Mouse (Mus musculus): ENCODE results near the gene Hsdl1.

Gene Hsdl1

GRCm38 (mm10) chr8:119531397-119531796, 43.6 kb downstream of the Hsdl1 start:
- no peak for DNase-seq (ENCODE audit: low spot score in 2 of 2)

GRCm38 (mm10) chr8:119530937-119531336, 44.0 kb downstream of the Hsdl1 start:
- DNase-seq (ENCODE audit: low spot score in 2 of 2) = no peak

DNA sequence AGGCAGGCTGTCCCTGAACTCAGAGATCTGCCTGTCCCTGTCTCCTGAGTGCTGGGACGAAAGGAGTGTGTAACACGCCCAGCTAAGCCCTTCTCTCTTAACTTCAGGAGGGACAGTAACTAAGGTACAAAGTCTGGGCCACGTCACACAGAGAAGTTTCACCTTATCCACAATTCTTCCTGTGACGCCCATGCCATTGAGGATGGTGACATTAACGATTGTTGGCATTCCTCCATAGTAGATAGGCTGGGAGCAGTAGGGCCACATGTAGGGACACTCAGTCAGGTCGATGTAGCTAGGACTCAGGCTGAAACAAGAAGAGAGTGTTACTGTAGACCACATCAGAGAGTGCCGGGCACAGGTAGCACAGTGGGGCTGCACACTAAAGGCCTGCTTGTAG, 46.2 kb downstream of the Hsdl1 start:
- no peak for DNase-seq (ENCODE audit: low spot score in 2 of 2)

DNA sequence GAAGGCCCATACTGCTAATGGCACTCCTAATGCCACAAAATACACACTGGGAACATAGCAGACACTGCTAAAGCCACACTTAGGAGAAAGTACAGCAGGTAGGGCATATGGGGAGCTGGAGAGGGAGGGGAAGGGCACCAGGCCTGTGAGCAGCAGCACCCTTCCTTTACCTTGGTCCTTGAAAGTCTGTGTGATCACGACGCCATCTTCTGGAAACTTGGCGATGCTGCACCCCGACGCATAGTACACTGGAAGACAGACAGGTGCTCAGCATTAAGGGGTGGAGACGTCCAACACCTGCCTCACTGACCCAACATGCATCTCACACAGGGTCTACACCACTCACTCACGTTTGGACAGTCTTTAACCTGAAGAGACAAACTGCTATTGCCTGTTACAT, 54.9 kb downstream of the Hsdl1 start:
- no peak for DNase-seq (ENCODE audit: low spot score in 2 of 2)

DNA sequence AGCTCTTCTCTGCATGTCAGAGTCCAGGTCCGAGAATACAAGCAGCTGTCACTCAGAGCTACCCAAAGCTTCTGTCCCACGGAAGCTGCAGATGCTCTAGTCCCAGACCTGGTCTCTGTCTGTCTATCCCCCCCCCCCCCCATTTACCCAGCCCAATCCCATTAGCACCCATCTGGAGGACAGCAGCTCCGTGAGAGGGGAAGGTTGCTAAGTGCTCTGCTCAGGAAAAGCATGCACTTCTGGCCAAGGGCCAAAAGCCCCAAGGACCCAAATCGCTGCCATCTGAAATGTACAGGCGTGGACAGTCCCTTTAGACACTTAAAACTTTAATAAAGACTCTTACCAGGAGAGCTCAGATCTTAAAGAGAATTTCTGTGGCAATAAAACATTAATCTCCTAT, 58.3 kb downstream of the Hsdl1 start:
- no peak for DNase-seq (ENCODE audit: low spot score in 2 of 2)

DNA sequence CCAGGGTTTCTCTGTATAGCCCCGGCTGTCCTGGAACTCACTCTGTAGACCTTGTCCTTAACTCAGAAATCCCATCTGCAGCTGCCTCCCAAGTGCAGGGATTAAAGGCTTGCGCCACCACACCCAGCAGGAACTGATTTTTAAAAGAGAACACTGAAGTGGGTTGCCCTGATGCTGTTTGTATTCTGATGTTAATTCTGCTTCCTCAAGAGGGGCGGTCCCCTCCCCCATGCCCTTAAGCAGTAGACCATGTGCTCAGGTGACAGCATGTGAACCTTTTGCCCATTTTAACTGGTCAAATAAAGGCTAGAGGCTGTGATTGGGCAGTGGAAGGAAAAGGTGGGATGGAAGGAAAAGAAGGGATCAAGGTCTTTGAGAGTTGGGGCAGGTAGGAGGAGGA, 59.2 kb downstream of the Hsdl1 start:
- DNase-seq (ENCODE audit: low spot score in 2 of 2) = no peak

DNA sequence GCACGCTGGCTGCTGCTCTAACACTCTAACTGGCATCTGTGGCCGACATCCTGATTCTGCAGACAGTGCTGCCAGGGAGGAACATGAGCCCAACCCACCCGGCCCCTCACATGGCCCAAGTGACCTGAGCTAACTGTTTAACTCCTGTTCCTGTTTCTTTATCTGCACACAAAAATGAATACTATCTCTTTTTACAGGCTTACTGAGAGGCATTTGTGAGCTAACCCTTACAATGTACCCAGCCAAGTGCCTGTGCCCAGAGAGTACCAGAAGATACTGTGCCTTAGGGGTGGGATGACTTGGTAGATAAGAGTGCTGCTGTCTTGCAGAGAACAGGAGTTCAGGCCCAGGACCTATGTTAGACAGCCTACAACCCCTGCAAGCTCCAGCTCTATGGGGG, 60.0 kb downstream of the Hsdl1 start:
- no peak for DNase-seq (ENCODE audit: low spot score in 2 of 2)

- DNase-seq (ENCODE audit: low spot score in 2 of 2) = no peak
Measured at GRCm38 (mm10) chr8:119513405-119513804, 61.6 kb downstream of the Hsdl1 start.

Data from cerebellum, postnatal 4 days (tissue).